Mouse (Mus musculus) hindlimb bud, embryonic 11.5 days (tissue): ENCODE data around the gene Aip.

Experiments used
- DNase-seq: peaks from one replicate; pipeline ENCODE4 v3.0.0-alpha.2; 2012; ENCODE audit warnings: low read depth, low spot score; ENCODE audit errors: extremely low spot score

Aip gene

GRCm38 (mm10) chr19:4094348-4094747 is 31.3 kb downstream of the Aip start:
- DNase-seq: no peak

GRCm38 (mm10) chr19:4093772-4094171 is 31.9 kb downstream of the Aip start:
- DNase-seq: no peak

- DNase-seq: no peak
These were observed 32.9 kb downstream of the Aip start for GRCm38 (mm10) chr19:4092750-4093149.

- DNase-seq: no peak
These were observed 34.3 kb downstream of the Aip start for GRCm38 (mm10) chr19:4091383-4091782.

- no peak for DNase-seq
These were observed 35.2 kb downstream of the Aip start for GRCm38 (mm10) chr19:4090446-4090845.

GRCm38 (mm10) chr19:4089128-4089527 is 36.5 kb downstream of the Aip start:
- no peak for DNase-seq

- no peak for DNase-seq
These were observed 37.5 kb downstream of the Aip start for GRCm38 (mm10) chr19:4088146-4088545.

GRCm38 (mm10) chr19:4087090-4087489 is 38.6 kb downstream of the Aip start:
- no peak for DNase-seq

- no peak for DNase-seq
These were observed 39.5 kb downstream of the Aip start for GRCm38 (mm10) chr19:4086156-4086555.

- DNase-seq: no peak
These were observed 40.7 kb downstream of the Aip start for GRCm38 (mm10) chr19:4084984-4085383.

GRCm38 (mm10) chr19:4083826-4084225 is 41.8 kb downstream of the Aip start:
- no peak for DNase-seq

- no peak for DNase-seq
These were observed 42.3 kb downstream of the Aip start for GRCm38 (mm10) chr19:4083316-4083715.

GRCm38 (mm10) chr19:4082219-4082965 is 43.3 kb downstream of the Aip start:
- DNase-seq: no peak

GRCm38 (mm10) chr19:4081394-4081793 is 44.3 kb downstream of the Aip start, which contains the start of gene Cabp2:
TSS of gene Cabp2 (plus strand) at chr19:4081578.
- no peak for DNase-seq

- DNase-seq: no peak
These were observed 45.1 kb downstream of the Aip start for GRCm38 (mm10) chr19:4080511-4081009.

GRCm38 (mm10) chr19:4079594-4079993 is 46.1 kb downstream of the Aip start:
- no peak for DNase-seq

- DNase-seq: no peak
These were observed 50.1 kb downstream of the Aip start for GRCm38 (mm10) chr19:4075531-4075930.

- DNase-seq: no peak
These were observed 52.8 kb downstream of the Aip start for GRCm38 (mm10) chr19:4072706-4073424.

- no peak for DNase-seq
These were observed 54.3 kb downstream of the Aip start for GRCm38 (mm10) chr19:4071406-4071805.

- no peak for DNase-seq
These were observed 54.9 kb downstream of the Aip start for GRCm38 (mm10) chr19:4070756-4071155.

- no peak for DNase-seq
These were observed 55.3 kb downstream of the Aip start for GRCm38 (mm10) chr19:4070311-4070710.

- no peak for DNase-seq
These were observed 56.8 kb downstream of the Aip start for GRCm38 (mm10) chr19:4068717-4069410.
